Mouse (Mus musculus) heart, adult 18-20 months (tissue): Measurements from ENCODE around the gene Scgb1a1. TPM values are rescaled to one million over a fixed set of nuclear protein-coding genes. Genes with fewer than 3 reads are reported as not detected.

Source experiments
- DNase-seq, 2 experiments: peaks; one replicate each; pipeline ENCODE4 v3.0.0; 2021 to 2022; ENCODE audit warnings: mixed read lengths in 1 of 2
- total RNA-seq, 2 experiments: library from RNA; stranded (reverse); gene quantifications; 2 replicates each; pipeline ENCODE4 v1.2.3; 2021

The Scgb1a1 gene
- total RNA-seq, 2 experiments from 2014 or later: 80.4 TPM; not detected in 1

DNA sequence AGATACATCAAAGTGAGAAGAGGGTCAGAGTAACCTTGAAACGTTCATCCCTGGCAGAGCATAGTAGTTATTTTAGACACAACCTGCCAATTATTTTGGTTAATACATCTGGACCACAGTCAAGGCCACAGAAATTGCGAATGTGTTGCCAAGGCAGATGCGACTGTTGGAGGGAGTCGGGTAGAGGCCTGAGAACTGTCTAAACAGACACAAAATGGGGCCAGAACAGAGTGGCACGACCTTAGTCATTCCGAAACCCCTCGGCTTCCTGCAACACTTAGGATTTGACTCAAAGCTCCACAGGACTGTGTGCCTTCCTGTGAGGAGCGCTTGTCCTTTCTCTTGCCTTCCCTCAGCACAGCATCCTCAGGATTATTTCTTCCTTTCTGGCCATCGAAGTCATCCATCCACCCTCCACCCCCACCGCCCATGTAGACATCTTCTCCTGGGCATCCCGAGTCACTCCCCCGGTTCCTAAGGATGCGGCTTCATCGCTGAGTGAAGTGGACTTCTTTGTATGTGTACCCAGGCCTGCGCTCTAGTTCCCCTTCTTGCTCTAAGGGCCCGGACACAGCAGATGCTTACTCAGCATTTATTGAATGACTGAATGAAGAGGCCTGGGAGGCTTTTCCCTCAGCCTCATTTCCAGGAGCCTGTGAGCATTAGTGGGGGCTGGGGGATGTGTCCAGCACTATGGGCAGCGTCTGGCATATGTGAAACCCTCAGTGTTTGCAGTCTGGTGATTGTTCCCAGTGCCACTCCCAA, 12.7 kb upstream of the Scgb1a1 start:
- no peak for DNase-seq

DNA sequence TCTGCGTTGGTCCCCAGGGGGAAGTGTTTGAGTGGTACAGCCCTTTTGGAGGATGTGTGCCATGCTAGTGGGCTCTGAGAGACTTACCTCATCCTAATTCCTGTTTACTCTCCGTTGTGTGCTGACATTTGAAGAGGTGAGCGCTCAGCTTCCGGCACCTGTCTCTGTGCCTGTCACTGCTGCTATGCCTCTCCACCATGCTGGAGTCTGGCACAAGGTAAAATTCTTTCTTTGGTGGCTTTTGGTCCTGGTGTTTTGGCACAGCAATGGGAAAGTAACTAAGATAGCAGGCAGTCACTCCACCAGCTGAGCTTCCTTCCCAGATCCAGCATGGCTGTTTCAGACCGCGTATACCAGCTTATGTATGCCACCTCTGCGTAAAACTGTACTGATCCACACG, 12.0 kb upstream of the Scgb1a1 start:
- DNase-seq: no peak

DNA sequence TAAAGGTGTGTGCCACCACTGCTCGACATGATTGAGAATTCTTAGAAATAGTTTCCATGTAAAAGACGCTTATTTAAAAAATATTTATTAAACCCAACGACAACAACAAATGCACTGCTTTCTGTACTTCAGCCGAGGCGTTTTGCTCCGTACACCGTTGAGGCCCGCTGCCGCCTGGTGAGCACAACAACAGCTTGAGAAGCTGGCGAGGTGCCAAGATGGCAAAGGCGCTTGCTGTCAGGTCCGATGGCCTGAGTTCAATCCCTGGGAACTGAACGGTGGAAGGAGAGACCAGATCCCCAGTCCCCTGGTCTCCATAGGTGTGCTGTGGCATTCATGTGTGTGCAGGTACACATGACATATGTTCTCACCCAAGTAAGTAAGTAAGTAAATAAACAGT, 9.7 kb upstream of the Scgb1a1 start:
- DNase-seq: no peak

DNA sequence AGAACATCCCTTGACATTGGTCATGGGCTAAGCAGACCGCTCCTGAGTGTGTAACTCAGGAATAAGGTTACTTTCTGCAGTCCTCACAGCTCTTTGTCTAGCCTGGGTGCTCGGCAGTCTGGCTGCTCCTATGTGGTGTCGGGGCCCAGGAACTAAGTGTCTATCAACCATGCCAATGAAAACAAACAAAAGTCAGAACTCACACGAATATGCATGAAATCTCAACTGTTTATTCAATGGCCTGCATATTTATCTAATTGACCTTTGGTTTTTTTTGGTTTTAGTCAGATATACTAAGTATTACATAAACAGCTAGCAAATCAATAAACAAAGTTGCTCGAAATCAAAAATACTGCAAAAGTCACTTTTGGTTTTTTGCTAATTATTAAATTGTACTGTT, 7.4 kb upstream of the Scgb1a1 start:
- no peak for DNase-seq

DNA sequence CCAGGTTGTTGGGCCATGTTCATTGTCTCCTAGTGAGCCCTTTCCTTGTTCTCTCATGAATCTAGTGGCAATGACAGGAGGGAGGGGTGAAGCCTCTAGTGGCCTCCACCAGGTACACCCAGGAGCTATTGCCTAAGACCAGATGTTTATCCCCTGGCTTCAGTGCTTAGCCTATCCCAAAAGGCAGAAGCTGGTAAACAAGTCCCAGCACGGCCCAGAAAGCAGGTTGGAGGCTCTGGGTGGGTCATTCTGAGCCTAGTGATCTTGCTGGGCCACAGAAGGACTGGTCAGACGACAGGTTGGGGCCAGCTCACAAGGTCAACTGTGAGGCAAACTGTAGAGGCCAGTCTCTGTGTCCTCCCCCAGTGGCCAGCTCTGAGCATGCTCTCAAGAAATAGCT, 3.0 kb upstream of the Scgb1a1 start:
- DNase-seq: no peak

DNA sequence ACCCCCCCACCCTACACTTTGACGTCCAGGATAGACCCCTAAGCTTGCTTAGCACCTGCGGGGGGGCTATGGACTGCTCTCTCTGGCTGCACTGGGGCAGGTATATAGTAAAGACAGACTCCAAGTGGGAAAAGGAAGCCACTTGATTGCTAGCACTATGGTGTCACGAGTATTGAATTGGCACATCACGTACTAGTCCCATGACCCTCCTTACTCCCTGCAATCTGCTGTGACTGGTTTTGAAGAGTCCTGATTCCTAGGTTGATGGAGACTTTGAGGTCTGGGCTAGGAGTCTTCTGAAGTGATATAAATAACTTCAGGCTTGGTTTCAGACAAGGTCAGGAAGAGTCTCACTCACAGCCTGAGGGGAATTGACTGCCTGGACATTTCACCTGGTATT, 2.4 kb upstream of the Scgb1a1 start:
- no peak for DNase-seq

DNA sequence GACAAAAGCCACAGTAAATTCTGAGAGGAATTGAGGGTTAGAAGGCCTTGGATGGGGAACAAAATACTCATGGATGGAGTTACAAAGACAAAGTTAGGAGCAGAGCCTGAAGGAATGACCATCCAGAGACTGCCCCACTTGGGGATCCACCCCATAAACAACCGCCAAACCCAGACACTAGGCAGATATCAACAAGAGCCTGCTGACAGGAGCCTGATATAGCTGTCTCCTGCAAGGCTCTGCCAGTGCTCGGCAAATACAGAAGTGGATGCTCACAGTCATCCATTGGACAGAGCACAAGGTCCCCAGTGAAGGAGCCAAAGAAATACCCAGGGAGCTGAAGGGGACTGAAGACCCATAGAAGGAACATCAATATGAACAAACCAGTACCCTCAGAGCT, 3.9 kb downstream of the Scgb1a1 start:
- DNase-seq: peak in 1 of 2 experiments; percentile 47

DNA sequence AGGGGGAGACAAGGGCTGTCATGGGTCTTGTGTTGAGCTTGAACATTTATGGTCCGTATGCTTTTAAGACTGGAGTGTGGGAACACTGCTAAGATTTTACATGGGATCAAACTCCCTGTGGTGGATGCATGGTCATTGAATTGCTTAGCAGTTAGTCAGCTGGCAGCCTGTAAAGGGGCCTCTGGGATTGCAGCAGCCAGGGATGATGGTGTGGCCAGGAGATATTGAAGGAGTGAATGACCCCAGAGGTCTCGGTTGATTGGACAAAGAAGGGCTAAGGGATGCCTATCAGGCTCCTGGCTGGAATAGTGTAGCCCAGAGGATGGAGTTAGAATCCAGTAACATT, 4.8 kb downstream of the Scgb1a1 start:
- DNase-seq: no peak

DNA sequence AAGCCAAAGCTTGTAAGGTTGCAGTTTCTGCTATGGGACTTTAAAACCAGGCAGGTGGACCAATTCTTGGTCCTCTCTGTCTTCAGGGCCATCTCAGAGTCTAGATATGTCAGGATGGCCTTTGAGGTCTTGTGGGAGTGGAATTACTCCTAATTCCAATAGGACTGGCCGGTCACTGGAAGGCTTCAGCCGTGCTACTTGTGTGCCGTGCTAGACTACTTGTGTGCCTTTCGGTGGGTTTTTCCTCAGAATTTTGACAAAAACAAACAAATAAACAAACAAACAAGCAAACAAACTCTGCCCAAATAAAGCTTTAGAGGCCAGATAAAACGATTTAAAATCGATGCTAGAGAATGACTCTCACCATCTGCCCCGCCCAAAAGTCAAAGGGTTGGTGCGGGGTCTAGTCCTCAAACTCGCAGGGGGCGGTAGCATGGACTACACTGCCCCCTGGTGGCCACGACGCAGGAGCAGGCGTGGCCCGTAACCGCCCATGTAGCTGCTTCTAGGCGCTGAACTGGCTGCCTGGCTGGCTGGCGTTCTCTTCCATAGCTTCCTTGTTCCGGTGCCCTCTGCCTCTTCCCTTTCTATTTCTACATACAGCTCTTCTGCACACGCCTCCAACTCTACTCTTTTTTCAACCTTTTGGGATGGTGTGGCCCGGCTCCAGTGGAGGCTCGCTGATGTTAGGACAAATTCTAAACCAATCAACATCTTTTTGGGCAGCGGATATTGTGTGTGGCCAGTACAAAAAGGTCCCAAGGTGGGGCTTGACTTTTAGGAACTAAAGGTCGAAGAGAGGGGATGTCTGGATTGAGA, 5.4 kb downstream of the Scgb1a1 start:
- DNase-seq: peak; percentile 89 to 90

DNA sequence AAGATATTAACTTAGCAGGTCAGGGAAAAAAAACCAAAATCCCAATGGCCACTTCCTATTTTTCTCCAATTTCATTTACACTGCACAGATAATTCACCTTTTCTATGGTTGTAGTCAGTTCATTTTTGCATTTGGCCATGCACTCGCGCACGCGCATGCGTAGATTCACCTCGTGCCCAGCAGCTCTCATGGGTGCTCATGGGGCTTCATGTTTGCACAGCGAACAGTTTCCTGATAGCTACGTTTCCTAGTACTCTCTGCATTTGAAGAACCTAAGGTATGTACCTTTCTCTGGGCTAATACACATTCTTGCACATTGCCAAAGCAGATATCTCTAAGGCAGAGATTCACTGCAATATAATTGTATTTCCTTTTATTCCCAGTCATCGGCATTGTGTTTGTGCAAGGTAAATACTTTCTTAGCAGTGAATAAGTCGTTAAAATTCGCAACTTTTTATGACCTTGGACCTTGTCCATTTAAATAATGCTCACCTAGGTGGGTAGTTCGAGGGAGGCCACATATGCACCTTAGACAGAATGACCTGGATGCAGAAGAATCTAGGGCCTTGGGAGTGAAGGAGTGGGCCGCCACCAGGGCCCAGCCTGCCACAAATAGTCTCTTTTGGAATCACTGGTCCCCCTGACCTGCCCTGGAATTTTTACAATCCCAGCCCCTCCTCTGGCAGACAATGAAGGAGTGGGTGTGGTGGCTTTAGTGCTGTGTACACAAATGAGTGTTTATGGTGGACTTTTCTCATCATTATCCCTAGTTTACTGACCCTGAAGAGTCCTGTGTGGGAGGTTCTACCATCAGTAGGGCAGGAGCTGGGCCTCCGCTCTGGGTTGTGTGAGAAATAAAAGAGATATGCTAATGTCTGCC, 6.2 kb downstream of the Scgb1a1 start:
- no peak for DNase-seq

DNA sequence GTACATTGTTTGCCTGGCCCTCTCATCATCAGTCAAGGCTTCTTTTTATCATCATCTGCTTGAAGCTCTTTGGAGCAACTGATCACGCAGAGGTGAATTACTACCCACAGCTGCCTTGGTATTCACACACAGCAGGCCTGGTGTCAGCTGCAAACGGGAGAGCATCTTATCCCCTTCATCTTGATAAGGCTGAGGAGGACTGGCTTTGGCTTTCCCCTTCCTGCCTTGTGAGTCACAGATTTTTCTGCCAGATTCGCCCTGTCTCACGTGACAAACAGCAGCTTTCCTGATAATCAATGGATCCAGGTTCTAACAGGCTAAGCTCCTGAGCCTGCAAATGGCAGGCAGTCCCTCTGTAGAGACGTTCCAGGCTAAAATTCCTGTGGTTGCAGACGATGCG, 7.8 kb downstream of the Scgb1a1 start:
- no peak for DNase-seq

DNA sequence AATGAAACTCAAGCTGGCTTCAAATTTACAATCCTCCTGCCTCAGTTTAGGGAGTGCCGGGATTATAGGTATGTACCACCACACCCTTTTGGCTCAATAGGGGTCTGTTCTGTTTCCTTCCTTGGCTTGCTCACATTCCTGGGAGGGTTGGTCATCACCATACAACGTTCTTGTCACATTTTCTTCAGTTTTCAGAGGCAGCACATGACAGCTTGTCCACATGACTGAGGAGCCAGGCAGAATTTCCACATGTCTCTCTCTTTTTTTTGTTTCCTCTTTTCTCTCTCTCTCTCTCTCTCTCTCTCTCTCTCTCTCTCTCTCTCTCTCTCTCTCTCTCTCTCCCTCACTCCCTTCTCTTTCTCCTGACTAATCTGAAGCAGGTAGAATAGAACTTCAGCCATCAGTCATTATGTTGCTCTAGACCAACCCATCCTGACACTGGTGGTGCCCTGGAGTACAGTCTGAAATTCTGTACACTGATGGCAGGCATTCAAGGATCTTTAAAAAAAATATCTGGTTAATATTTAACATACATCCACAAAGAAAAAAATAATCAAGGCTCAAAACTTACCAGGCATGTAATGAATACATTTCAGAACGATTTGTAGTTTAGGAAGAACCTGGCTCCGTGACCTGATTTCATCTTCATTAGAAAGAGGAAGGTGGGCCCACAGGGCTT, 10.6 kb downstream of the Scgb1a1 start:
- no peak for DNase-seq

DNA sequence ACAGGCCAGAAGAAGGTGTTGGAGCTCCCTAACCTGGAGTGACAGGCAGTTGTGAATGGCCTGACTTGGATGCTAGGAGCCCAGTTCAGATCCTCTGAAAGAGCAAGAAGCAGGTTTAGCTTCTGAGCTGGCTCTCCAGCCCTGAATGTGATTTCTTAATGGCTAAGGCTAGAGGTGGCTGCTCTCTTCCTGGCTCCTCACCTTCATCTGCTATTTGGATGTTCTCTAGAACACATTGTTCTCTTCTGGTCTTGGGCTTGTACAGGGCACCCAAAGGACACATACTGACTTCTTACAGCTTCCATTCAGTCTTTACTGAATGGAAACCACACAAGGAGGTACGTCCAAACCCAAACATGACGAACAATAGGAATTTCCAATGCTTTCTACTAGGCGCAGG, 11.7 kb downstream of the Scgb1a1 start:
- DNase-seq: no peak

DNA sequence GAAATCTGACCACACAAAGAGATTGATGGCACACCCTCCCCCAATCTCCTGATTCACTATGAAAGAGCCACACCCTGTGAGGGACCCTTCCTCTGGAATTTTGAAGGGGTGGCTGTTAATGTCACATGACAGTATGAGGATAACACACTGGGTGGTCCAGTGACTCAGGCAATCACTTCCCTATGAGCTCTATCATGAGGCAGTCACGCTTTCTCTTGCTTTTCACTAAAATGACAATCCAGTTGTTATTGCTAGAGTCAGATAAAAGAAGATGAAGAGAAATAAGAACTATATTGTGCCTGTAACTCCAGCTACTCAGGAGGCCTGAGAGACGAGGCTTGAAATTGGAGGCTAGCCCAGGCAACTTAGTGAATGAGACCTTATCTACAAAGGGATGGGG, 12.2 kb downstream of the Scgb1a1 start:
- no peak for DNase-seq

DNA sequence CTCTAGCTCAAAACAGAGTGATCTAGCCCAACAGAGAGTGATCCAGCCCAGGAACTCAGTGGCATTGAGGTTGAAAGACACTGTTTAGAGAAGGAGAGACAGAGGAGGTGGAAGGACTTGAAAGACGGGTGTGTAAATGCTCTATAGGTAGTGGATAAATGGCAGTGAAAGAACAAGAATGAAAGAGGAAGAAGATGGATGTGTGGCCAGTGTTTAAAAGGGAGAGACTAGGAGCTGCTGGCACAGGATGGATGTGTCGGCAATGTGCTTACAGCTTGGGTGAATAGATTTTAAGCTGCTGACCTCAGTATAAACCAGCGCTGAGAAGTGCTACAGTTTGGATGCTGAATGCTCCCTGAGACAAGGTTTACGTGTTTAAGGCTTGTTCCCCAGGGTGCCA, 13.3 kb downstream of the Scgb1a1 start:
- no peak for DNase-seq

DNA sequence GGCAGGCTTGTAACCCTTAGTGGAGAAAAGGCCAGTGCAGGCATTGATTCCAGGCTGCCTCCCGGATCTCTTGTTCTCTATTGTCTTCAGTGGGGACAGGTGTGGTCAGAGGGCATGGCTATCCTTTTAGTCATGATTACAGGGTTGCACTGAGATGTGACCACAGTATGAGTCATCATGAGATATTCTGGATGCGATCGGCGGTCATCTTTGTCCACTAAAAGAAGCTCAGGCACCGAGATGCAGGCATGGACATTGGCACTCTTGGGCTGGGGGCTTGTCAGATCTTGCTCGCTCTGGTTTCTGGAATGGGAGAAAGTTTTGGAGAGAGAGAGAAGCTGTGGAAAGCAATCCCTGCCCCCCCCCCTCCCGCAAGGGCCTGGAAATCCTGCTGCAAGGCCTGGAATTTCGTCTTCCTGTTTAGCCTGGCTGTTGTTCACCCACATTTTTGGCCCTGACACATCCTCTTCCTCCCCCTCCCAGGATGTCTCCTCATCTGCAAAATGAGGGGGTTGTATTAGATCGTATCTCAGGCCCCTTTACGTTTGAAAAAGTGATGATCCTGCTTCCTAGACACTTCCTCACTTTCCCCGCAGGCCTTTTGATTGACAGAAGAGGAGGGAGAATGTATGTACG, 13.9 kb downstream of the Scgb1a1 start:
- peak; percentile 67 to 79 for DNase-seq

DNA sequence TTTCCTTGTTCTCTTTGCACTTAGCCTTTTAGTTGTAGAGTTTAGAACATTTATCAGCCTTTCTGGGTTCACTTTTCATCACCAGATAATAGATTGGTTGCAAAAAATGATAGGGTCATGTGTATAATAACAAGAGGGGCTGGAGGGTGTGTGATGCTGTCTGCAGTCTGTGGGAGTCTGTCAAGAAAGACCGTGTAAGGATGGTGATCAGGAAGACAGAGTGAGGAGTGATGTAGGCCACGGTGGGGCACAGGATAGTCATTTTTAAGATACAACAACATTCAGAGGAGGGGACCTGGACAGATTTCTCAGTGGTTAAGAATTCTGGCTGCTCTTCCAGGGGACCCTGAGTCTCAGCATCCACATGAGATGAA, 15.6 kb downstream of the Scgb1a1 start:
- no peak for DNase-seq

DNA sequence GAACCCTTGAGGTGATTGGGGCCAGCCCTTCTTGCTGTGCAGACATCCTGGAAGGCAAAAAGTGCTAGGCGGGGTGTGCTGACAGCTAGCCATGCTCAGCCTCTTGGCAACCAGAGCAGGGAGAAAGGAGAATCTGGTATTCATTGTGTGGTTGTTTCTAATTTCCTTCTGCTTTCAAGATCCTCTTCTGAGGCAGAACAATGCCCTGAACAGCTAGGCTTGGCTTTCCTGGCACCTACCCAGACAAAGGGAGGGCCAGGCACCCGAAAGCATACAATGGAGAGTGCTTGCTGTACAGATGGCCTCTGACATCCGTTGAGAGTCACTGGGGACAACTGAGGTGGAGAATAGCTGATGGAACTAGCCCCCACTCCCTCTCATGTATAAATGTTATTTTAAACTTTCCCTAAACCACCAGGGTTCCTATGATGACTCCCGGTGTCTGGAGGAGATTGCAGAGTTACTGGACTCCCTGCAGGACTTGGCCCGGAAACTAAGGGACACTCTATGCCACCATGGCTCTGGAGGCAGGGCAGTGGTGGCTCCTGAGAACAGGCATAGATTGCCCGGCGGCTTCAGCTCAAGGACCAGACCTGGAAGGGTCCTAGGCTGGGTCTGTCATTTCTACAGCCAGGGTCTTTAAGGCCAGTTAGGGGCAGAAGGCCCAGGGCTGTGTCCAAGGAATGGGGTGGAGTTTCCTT, 16.2 kb downstream of the Scgb1a1 start:
- DNase-seq: peak; percentile 83 to 94

DNA sequence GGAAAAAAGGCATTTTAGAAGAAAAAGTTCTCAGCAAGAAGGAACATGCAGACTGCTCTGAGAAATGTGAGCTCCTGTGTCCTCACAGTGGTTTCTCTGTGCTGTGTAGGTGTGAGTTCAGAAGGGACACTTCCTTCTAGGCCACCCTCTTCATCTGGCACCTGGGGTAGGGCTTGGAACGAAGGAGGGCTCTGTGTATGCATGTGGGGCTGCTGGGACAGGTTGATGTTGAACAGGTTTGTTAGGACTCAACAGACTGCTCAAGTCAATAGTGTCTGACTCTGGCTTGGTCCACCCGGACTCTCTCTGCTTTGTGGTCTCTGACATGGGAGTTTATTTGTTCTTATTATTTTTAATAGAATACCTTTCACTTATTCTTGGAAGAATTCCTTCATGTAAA, 17.4 kb downstream of the Scgb1a1 start:
- DNase-seq: no peak

DNA sequence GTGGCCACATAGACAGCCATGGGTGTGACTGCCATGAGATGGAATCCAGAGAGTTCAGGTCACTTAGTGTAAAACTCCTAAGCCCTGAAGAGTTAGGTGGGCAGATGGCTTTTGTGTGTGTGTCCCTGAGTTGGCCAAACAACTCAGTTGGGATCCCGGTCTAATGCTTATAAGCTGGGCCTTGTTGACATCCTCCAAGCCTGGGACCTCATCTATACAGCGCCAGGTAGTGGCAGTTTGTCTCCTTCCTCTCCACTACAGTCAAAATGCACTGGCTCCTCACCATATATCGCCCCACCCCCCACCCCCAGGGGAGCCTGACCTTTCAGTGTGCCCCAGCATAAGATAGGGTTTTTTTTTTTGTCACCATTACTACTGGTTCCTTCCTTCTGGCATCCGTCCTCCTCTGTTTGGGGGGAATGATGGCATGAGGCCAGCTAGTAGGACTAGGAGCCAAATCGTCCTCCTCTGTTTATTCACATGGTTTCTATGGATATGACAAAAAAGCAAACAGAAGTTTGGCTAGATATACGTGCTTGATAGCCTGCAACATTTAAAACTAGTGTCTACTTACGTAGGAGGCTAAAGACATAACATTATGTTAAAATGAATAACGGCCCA, 18.0 kb downstream of the Scgb1a1 start:
- DNase-seq: peak; percentile 57 to 61

DNA sequence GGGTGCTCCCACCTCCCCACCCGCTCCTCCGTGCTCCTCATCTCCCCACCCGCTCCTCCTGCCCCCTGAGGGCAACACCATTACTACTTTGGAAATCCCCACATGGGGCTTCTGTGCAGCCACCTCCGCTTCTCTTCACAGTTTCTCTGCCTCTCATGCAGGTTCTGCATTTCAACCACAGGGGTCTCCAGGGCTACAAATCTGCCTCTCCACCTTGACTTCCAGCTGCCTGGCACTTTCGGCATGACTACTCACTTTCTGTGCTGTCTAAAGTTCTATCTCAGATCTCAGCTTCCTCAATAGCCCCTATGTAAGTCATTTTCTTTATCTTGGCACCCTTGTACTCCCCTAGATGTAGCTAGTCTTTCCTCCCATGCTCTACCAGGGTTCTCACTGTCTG, 20.5 kb downstream of the Scgb1a1 start:
- no peak for DNase-seq
